Mouse (Mus musculus) heart, adult 2 months (tissue): ENCODE measurements around the gene Pax3.

Experiments used
- CTCF ChIP-seq: fragments of 200-600 bp; IDR thresholded peaks from 2 replicates; pipeline ENCODE4 v1.8.1; 2022; ENCODE audit warnings: antibody characterized with exemption, mild to moderate bottlenecking, moderate library complexity
- EP300 ChIP-seq: fragments of 200-500 bp; IDR thresholded peaks from 2 replicates; pipeline ENCODE4 v1.6.1; 2011; ENCODE audit warnings: low read depth, low read length, control low read depth; ENCODE audit not compliant: insufficient read depth
- POLR2A ChIP-seq: fragments of 200-500 bp; IDR thresholded peaks from 2 replicates; pipeline ENCODE4 v1.6.1; 2011; ENCODE audit warnings: mild to moderate bottlenecking, low read depth, low read length, control low read depth; ENCODE audit not compliant: insufficient read depth

GRCm38 (mm10) chr1:78057939-78058338, 139.0 kb downstream of the Pax3 start:
- no peak for TF ChIP-seq POLR2A
- TF ChIP-seq EP300: no peak
- no peak for TF ChIP-seq CTCF
